Mouse (Mus musculus) MEL (cell line): ENCODE results near the gene H2-DMa. TPM values are rescaled to one million over a fixed set of nuclear protein-coding genes. Genes with fewer than 3 reads are reported as not detected.
A peak's percentile ranks its signal among the peaks of the same experiment; 100 is the strongest.

Experiments
- DNase-seq: peaks from one replicate; pipeline ENCODE4 v3.0.0; 2011; ENCODE audit warnings: low read depth, low spot score
- H3K27ac ChIP-seq: 2 replicates; pipeline ENCODE4 v1.5.1; 2012; ENCODE audit warnings: low read depth, mild to moderate bottlenecking, control low read depth, low read length, moderate library complexity; ENCODE audit not compliant: control insufficient read depth
- H3K27me3 ChIP-seq, 2 experiments: fragments of 150-350 bp in 1 of 2; sonication (generic) in 1 of 2; 2 replicates each; pipeline ENCODE4 v1.6.1; 2012; ENCODE audit warnings: low read length in 2 of 2, mild to moderate bottlenecking in 2 of 2, improper control_type of control experiment in 1 of 2, moderate library complexity in 1 of 2; ENCODE audit not compliant: insufficient read depth in 2 of 2, control insufficient read depth in 1 of 2
- H3K36me3 ChIP-seq, 2 experiments: 2 replicates each; pipeline ENCODE4 v1.6.1; 2012 to 2014; ENCODE audit warnings: low read length in 2 of 2, improper control_type of control experiment in 1 of 2, inconsistent platforms in 1 of 2, mild to moderate bottlenecking in 1 of 2; ENCODE audit not compliant: insufficient read depth in 2 of 2, control insufficient read depth in 1 of 2
- H3K4me1 ChIP-seq, 2 experiments: fragments of 150-350 bp in 1 of 2; sonication (generic) in 1 of 2; 2 replicates each; pipeline ENCODE4 v1.6.1; 2012; ENCODE audit warnings: low read length in 2 of 2, improper control_type of control experiment in 1 of 2, mild to moderate bottlenecking in 1 of 2; ENCODE audit not compliant: insufficient read depth in 2 of 2, control insufficient read depth in 1 of 2
- H3K4me3 ChIP-seq, 2 experiments: fragments of 150-350 bp in 1 of 2; sonication (generic) in 1 of 2; 2 replicates each; pipeline ENCODE4 v1.5.1; 2012; ENCODE audit warnings: low read depth in 2 of 2, low read length in 2 of 2, mild to moderate bottlenecking in 2 of 2, moderate library complexity in 2 of 2, control low read depth in 1 of 2, improper control_type of control experiment in 1 of 2; ENCODE audit not compliant: control insufficient read depth in 1 of 2, insufficient read depth in 1 of 2
- H3K79me2 ChIP-seq: 2 replicates; pipeline ENCODE4 v1.6.1; 2012; ENCODE audit warnings: mild to moderate bottlenecking, low read length, moderate library complexity; ENCODE audit not compliant: control insufficient read depth, poor library complexity, insufficient read depth
- H3K9ac ChIP-seq: 2 replicates; pipeline ENCODE4 v1.6.1; 2012; ENCODE audit warnings: low read depth, mild to moderate bottlenecking, control low read depth, low read length, moderate library complexity; ENCODE audit not compliant: control insufficient read depth, poor library complexity, severe bottlenecking
- H3K9me3 ChIP-seq: fragments of 150-350 bp; sonication (generic); replicated peaks from 2 replicates; pipeline ENCODE4 v1.6.1; 2012; ENCODE audit warnings: mild to moderate bottlenecking, low read length, improper control_type of control experiment, moderate library complexity; ENCODE audit not compliant: insufficient read depth
- CHD1 ChIP-seq: IDR thresholded peaks from 2 replicates; pipeline ENCODE4 v1.6.1; 2012; ENCODE audit warnings: low read depth, mild to moderate bottlenecking, inconsistent platforms, low read length, improper control_type of control experiment
- ETS1 ChIP-seq: IDR thresholded peaks from 2 replicates; pipeline ENCODE4 v1.6.1; 2012; ENCODE audit warnings: low read depth, mild to moderate bottlenecking, inconsistent platforms, low read length, improper control_type of control experiment, moderate library complexity
- MAFK ChIP-seq: IDR thresholded peaks from 2 replicates; pipeline ENCODE4 v1.6.1; 2011; ENCODE audit warnings: low read depth, mild to moderate bottlenecking, low read length, improper control_type of control experiment, borderline replicate concordance
- MAX ChIP-seq: IDR thresholded peaks from 2 replicates; pipeline ENCODE4 v1.6.1; 2011; ENCODE audit warnings: low read length, improper control_type of control experiment
- MEF2A ChIP-seq: IDR thresholded peaks from 2 replicates; pipeline ENCODE4 v1.6.1; 2014; ENCODE audit warnings: low read depth, mild to moderate bottlenecking, inconsistent platforms, low read length, improper control_type of control experiment; ENCODE audit not compliant: poor library complexity, insufficient replicate concordance, severe bottlenecking; ENCODE audit errors: extremely low read depth
- MYC ChIP-seq: IDR thresholded peaks from 2 replicates; pipeline ENCODE4 v1.6.1; 2011; ENCODE audit warnings: low read depth, mild to moderate bottlenecking, low read length, improper control_type of control experiment, moderate library complexity
- NRF1 ChIP-seq: IDR thresholded peaks from 2 replicates; pipeline ENCODE4 v1.6.1; 2014; ENCODE audit warnings: low read depth, mild to moderate bottlenecking, inconsistent platforms, low read length, improper control_type of control experiment, moderate library complexity; ENCODE audit not compliant: poor library complexity, insufficient read depth, severe bottlenecking
- POLR2AphosphoS2 ChIP-seq: IDR thresholded peaks from 2 replicates; pipeline ENCODE4 v1.6.1; 2011; ENCODE audit warnings: low read length, improper control_type of control experiment
- RCOR1 ChIP-seq: IDR thresholded peaks from 2 replicates; pipeline ENCODE4 v1.6.1; 2012; ENCODE audit warnings: low read depth, mild to moderate bottlenecking, inconsistent platforms, low read length, improper control_type of control experiment
- SMC3 ChIP-seq: IDR thresholded peaks from 2 replicates; pipeline ENCODE4 v1.6.1; 2011; ENCODE audit warnings: low read depth, low read length, improper control_type of control experiment
- USF1 ChIP-seq: IDR thresholded peaks from 2 replicates; pipeline ENCODE4 v1.6.1; 2014; ENCODE audit warnings: low read depth, mild to moderate bottlenecking, inconsistent platforms, low read length, improper control_type of control experiment, moderate library complexity
- USF2 ChIP-seq, 2 experiments: IDR thresholded peaks; 2 replicates each; pipeline ENCODE4 v1.6.1; 2011 to 2012; ENCODE audit warnings: improper control_type of control experiment in 2 of 2, low read length in 2 of 2, borderline replicate concordance in 1 of 2, inconsistent platforms in 1 of 2, low read depth in 1 of 2, mild to moderate bottlenecking in 1 of 2; ENCODE audit not compliant: insufficient read depth in 1 of 2
- ZC3H11A ChIP-seq: IDR thresholded peaks from 2 replicates; pipeline ENCODE4 v1.6.1; 2012; ENCODE audit warnings: low read depth, mild to moderate bottlenecking, inconsistent platforms, low read length, improper control_type of control experiment
- ZKSCAN1 ChIP-seq: IDR thresholded peaks from 2 replicates; pipeline ENCODE4 v1.6.1; 2012; ENCODE audit warnings: low read depth, mild to moderate bottlenecking, inconsistent platforms, low read length, improper control_type of control experiment, moderate library complexity
- ZMIZ1 ChIP-seq: IDR thresholded peaks from 2 replicates; pipeline ENCODE4 v1.6.1; 2012; ENCODE audit warnings: low read depth, mild to moderate bottlenecking, inconsistent platforms, low read length, improper control_type of control experiment, moderate library complexity
- polyA plus RNA-seq, 2 experiments: library from polyadenylated mRNA; stranded (reverse) in 1 of 2; unstranded in 1 of 2; fragments of >175 nt in 1 of 2; fragments of >200 nt in 1 of 2; gene quantifications; 2 replicates each; pipeline versions ENCODE4 v1.2.1 to v1.2.4; 2012; ENCODE audit warnings: low replicate concordance in 2 of 2, low read depth in 1 of 2; ENCODE audit not compliant: insufficient read length in 2 of 2, insufficient read depth in 1 of 2, missing spikeins in 1 of 2
- total RNA-seq: library from RNA; depleted of rRNA; stranded (reverse); fragments of 300-350 nt; gene quantifications from 2 replicates; pipeline ENCODE4 v1.2.3, GENCODE M21; 2012

The H2-DMa gene
- total and polyA plus RNA-seq, 3 experiments, result 38.3 to 38.7 TPM; not detected in 1

- TF ChIP-seq POLR2AphosphoS2 (peak; percentile 62), MYC (peak; percentile 83; the same call in 1 of the 2 replicates), USF1 (peak; percentile 97), ZMIZ1 (peak; percentile 71; the same call in 1 of the 2 replicates), USF2 (IDR thresholded peaks at IDR 0.05; ENCODE audit: borderline replicate concordance in 1 of 2, insufficient read depth in 1 of 2, low read depth in 1 of 2, low read length in 2 of 2) (peak; percentile 31 to 89; a peak in 2 of 4 replicates), MEF2A (no peak), ZC3H11A (no peak), MAX (peak; percentile 88)
These were observed 3.0 kb downstream of the H2-DMa start, which contains the start of gene Brd2 (continued) for GRCm38 (mm10) chr17:34122188-34122984.

- no peaks in the 10 kb centered on the region for H3K9me3 ChIP-seq
- peak; percentile 53 for DNase-seq
- peak overlapping the region; percentile 84 for H3K27ac ChIP-seq
- peak overlapping the region; percentile 59 to 67 for H3K4me3 ChIP-seq
- peaks cover 3 to 23% of the 10 kb centered on the region in 2 experiments for H3K4me1 ChIP-seq
- peak; percentile 67; the same call in 1 of the 2 replicates for TF ChIP-seq CHD1
- no peak for TF ChIP-seq SMC3
- TF ChIP-seq ETS1, result 0 out of 2 replicates have a peak, but pooled peaks have one; percentile 6
- peaks cover 54% of the 10 kb centered on the region for H3K79me2 ChIP-seq
- H3K27me3 ChIP-seq, result no peaks in the 10 kb centered on the region
- peak overlapping the region; percentile 91 for H3K9ac ChIP-seq
- H3K36me3 ChIP-seq, result peaks cover 0 to 11% of the 10 kb centered on the region in 2 experiments; a peak in 2 of 4 replicates
These were observed 3.8 kb downstream of the H2-DMa start for GRCm38 (mm10) chr17:34123111-34123510.

GRCm38 (mm10) chr17:34123518-34123917 lies 4.2 kb downstream of the H2-DMa start:
- H3K27me3 ChIP-seq, result no peaks in the 10 kb centered on the region
- H3K4me1 ChIP-seq, result peaks cover 3 to 23% of the 10 kb centered on the region in 2 experiments
- peak overlapping the region; percentile 59 to 67 for H3K4me3 ChIP-seq
- H3K9ac ChIP-seq, result peak overlapping the region; percentile 91
- TF ChIP-seq RCOR1, result no peak
- TF ChIP-seq ZMIZ1, result no peak
- TF ChIP-seq ZKSCAN1, result no peak
- no peak for TF ChIP-seq MAFK
- no peak for TF ChIP-seq NRF1
- peak; percentile 57 for DNase-seq
- H3K9me3 ChIP-seq, result no peaks in the 10 kb centered on the region
- peaks cover 0 to 11% of the 10 kb centered on the region in 2 experiments; a peak in 2 of 4 replicates for H3K36me3 ChIP-seq
- H3K79me2 ChIP-seq, result peaks cover 50% of the 10 kb centered on the region
- H3K27ac ChIP-seq, result peak overlapping the region; percentile 84
